Mouse (Mus musculus) embryonic facial prominence, embryonic 11.5 days (tissue): ENCODE data around the gene 2610021A01Rik. TPM values are rescaled to one million over a fixed set of nuclear protein-coding genes. Genes with fewer than 3 reads are reported as not detected.
"Not testable (repeated sequence)": the region's sequence is repeated elsewhere in the genome, so short reads cannot be mapped to it uniquely, and the experiment has no call there.

Experiments
- ATAC-seq: fragments of 200-750 bp; cut with Nextera tagmentation; replicated peaks from 2 replicates; pipeline ENCODE4 v1.8.0; 2017; ENCODE audit warnings: low read depth; ENCODE audit not compliant: insufficient number of reproducible peaks, low FRiP score, low TSS enrichment
- DNase-seq: peaks from one replicate; pipeline ENCODE4 v3.0.0-alpha.2; 2015; ENCODE audit warnings: low spot score
- H3K27ac ChIP-seq: fragments of 300-500 bp; sonication (generic); replicated peaks from 2 replicates; pipeline ENCODE4 v1.5.1; 2014; ENCODE audit warnings: mild to moderate bottlenecking, low read depth, low read length, control low read depth
- H3K27me3 ChIP-seq: fragments of 300-500 bp; sonication (generic); 2 replicates; pipeline ENCODE4 v1.6.1; 2014; ENCODE audit warnings: mild to moderate bottlenecking, low read length, moderate library complexity, mixed read lengths; ENCODE audit not compliant: control insufficient read depth, insufficient read depth
- H3K36me3 ChIP-seq: fragments of 300-500 bp; sonication (generic); replicated peaks from 2 replicates; pipeline ENCODE4 v1.6.1; 2014; ENCODE audit warnings: low read depth, mild to moderate bottlenecking, low read length, moderate library complexity, mixed read lengths; ENCODE audit not compliant: control insufficient read depth, insufficient read depth
- H3K4me1 ChIP-seq: fragments of 300-500 bp; sonication (generic); 2 replicates; pipeline ENCODE4 v1.6.1; 2014; ENCODE audit warnings: low read length, mixed read lengths; ENCODE audit not compliant: control insufficient read depth, insufficient read depth
- H3K4me2 ChIP-seq: fragments of 300-500 bp; sonication (generic); 2 replicates; pipeline ENCODE4 v1.6.1; 2014; ENCODE audit warnings: low read depth, mild to moderate bottlenecking, control low read depth, low read length, moderate library complexity
- H3K4me3 ChIP-seq: fragments of 300-500 bp; sonication (generic); 2 replicates; pipeline ENCODE4 v1.5.1; 2014; ENCODE audit warnings: low read depth, low read length, control low read depth
- H3K9ac ChIP-seq: fragments of 300-500 bp; sonication (generic); replicated peaks from 2 replicates; pipeline ENCODE4 v1.6.1; 2014; ENCODE audit warnings: mild to moderate bottlenecking, control low read depth, low read length
- H3K9me3 ChIP-seq: fragments of 300-500 bp; sonication (generic); replicated peaks from 2 replicates; pipeline ENCODE4 v1.6.1; 2016; ENCODE audit warnings: mild to moderate bottlenecking, low read length, inconsistent platforms, mixed read lengths; ENCODE audit not compliant: control insufficient read depth
- WGBS: fragments of 180-500 bp; shearing (Covaris S2); extraction: QIAGEN DNeasy Blood & Tissue Kit; methylation state at CpG from one replicate; pipeline ENCODE4 v1.1.7; 2014; 5-methylcytosine and 5-hydroxymethylcytosine counted together
- polyA plus RNA-seq: library from polyadenylated mRNA; unstranded; fragments of >200 nt; fragmentation: Nextera tagmentation; extraction: Ambion mirVana; gene quantifications from 2 replicates; pipeline ENCODE4 v1.2.1, GENCODE M21; 2014

The 2610021A01Rik gene
- 17.9 and 18.8 TPM in 2 replicates for polyA plus RNA-seq

DNA sequence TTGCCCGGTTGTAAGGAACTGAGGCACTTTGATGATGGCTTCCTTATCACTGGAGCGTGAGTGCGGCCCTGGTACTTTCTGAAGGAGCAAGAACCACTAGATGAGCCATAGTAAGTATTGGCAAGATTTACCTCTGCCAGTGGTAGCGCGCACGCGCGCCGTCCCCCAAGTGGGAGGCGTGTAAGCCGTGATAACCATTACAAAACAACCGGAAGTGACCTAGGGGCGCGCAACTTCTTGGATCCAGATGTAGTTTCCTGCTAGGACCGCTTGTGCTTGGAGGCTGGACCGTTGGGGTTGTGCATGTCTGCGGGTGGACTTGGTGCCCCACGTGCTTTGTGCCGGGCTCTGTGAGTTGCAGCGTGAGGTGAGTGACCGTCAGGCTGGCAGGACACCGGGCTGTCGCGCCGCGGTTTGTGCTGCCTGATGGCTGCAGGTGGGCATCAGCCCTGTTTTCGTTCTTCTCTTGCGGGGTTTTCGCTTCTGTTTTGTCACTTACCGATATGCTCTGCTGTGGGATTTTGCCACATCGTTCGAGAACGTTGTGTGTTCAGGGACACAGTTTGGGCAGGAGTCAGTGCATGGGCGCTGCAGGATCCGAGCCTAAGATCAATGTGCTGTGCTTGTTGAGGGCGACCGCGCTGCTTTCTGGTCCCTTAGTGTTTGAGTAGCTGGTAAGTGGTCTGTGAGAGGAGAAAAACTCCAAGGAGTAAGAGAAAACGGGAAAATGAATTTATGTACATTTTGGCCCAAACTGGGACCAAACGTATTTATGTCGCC, at the start of gene 2610021A01Rik:
TSS of gene 2610021A01Rik (plus strand) at position 197 of the 780 bp plus-strand sequence.
- Histone ChIP-seq H3K4me1 (no peaks in the 10 kb centered on the region), H3K4me3 (peak within 1 kb of the TSS; percentile 58), H3K9ac (peak within 1 kb of the TSS; percentile 68), H3K4me2 (peak within 1 kb of the TSS; percentile 53), H3K36me3 (no peaks in the 10 kb centered on the region), H3K27me3 (no peaks in the 10 kb centered on the region), H3K27ac (no peak within 1 kb of the TSS), H3K9me3 (no peaks in the 10 kb centered on the region)
- peak; percentile 97 for ATAC-seq
- DNase-seq, result peak; percentile 95
- 1% methylated on average over 41 of the region's 41 CpGs for WGBS

- no peaks in the 10 kb centered on the region for H3K4me1 ChIP-seq
- ATAC-seq, result no peak
- H3K27ac ChIP-seq, result no peak overlapping the region
- H3K36me3 ChIP-seq, result no peaks in the 10 kb centered on the region
- H3K9ac ChIP-seq, result no peak overlapping the region
- 60% methylated on average over 8 of the region's 8 CpGs for WGBS
- H3K9me3 ChIP-seq, result 0 out of 2 replicates have a peak, but pooled peaks cover 3% of the 10 kb centered on the region
- no peak for DNase-seq
- no peaks in the 10 kb centered on the region for H3K27me3 ChIP-seq
- H3K4me2 ChIP-seq, result no peak overlapping the region
- no peak overlapping the region for H3K4me3 ChIP-seq
Observed at GRCm38 (mm10) chr7:41560681-41561080, 38.3 kb upstream of the 2610021A01Rik start.

GRCm38 (mm10) chr7:41573562-41573961, 25.5 kb upstream of the 2610021A01Rik start, which contains the start of gene Gm6871:
TSS of gene Gm6871 (minus strand) at chr7:41573662.
- not testable (repeated sequence) for H3K4me1 ChIP-seq, ATAC-seq, H3K4me3 ChIP-seq, DNase-seq, H3K9ac ChIP-seq, H3K27ac ChIP-seq, H3K9me3 ChIP-seq, H3K27me3 ChIP-seq, H3K36me3 ChIP-seq, H3K4me2 ChIP-seq
- WGBS, result 82% methylated on average over 5 of the region's 6 CpGs

DNA sequence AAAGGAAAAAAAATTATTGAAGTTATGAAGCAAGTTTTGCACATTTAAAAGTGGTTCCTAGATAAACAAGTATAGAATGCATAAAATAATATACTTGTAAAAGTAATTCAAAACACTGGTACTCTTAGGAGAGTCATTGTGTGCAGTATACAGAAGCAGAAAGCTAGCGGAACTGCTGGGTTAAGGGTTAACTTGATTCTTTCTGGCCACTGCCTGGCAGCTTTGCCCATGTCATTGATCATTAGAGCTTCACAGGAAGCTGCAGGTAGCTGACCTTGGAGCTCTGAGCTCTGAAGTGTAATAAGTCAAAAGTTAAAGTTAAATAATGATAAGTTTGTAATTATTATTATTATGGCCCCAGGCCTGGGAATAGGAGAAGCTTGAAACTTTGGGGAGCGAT, 21.1 kb upstream of the 2610021A01Rik start:
- DNase-seq (no peak), ATAC-seq (no peak)
- Histone ChIP-seq H3K4me3 (no peak overlapping the region), H3K9ac (no peak overlapping the region), H3K4me2 (no peak overlapping the region), H3K27ac (no peak overlapping the region), H3K27me3 (no peaks in the 10 kb centered on the region), H3K36me3 (no peaks in the 10 kb centered on the region), H3K9me3 (no peaks in the 10 kb centered on the region), H3K4me1 (no peaks in the 10 kb centered on the region)
- WGBS, result 93% methylated on average over 2 of the region's 2 CpGs

GRCm38 (mm10) chr7:41582028-41582427, 17.0 kb upstream of the 2610021A01Rik start:
- H3K27me3 ChIP-seq, result no peaks in the 10 kb centered on the region
- DNase-seq (no peak), ATAC-seq (no peak)
- H3K4me1 ChIP-seq, result no peaks in the 10 kb centered on the region
- H3K36me3 ChIP-seq, result no peaks in the 10 kb centered on the region
- H3K9ac ChIP-seq, result no peak overlapping the region
- H3K4me3 ChIP-seq, result no peak overlapping the region
- no peak overlapping the region for H3K4me2 ChIP-seq
- no peaks in the 10 kb centered on the region for H3K9me3 ChIP-seq
- no peak overlapping the region for H3K27ac ChIP-seq

GRCm38 (mm10) chr7:41587831-41588230, 11.2 kb upstream of the 2610021A01Rik start:
- not testable (repeated sequence) for ATAC-seq, H3K9ac ChIP-seq, H3K27me3 ChIP-seq, DNase-seq, H3K36me3 ChIP-seq, H3K4me3 ChIP-seq, H3K9me3 ChIP-seq, H3K27ac ChIP-seq, H3K4me2 ChIP-seq, H3K4me1 ChIP-seq

DNA sequence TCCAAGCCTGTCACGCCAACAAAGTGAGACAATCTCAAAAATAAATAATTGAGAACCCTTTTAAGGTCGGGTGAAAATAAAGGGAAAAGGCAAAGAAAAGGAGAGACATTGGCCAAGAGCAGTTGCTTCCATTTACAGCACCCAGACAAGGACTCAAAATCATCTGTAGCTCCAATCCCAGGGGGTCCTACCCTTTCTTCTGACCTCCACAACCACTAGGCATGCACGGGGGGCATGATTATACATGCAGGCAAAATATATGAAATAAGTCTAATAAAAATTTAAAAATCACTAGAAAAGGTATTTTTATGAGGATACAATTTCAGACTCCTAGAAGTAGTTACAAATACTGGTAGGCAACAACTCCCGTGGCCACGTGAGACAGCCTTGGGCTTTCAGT, 415 bp upstream of the 2610021A01Rik start:
- H3K4me1 ChIP-seq, result no peaks in the 10 kb centered on the region
- H3K4me2 ChIP-seq, result peak overlapping the region; percentile 42
- 51% methylated on average over 5 of the region's 5 CpGs for WGBS
- ATAC-seq (peak; percentile 3; the same call in 1 of the 2 replicates), DNase-seq (no peak)
- no peaks in the 10 kb centered on the region for H3K27me3 ChIP-seq
- H3K36me3 ChIP-seq, result no peaks in the 10 kb centered on the region
- H3K27ac ChIP-seq, result no peak overlapping the region
- H3K4me3 ChIP-seq, result peak overlapping the region; percentile 58
- H3K9me3 ChIP-seq, result no peaks in the 10 kb centered on the region
- H3K9ac ChIP-seq, result peak overlapping the region; percentile 57

DNA sequence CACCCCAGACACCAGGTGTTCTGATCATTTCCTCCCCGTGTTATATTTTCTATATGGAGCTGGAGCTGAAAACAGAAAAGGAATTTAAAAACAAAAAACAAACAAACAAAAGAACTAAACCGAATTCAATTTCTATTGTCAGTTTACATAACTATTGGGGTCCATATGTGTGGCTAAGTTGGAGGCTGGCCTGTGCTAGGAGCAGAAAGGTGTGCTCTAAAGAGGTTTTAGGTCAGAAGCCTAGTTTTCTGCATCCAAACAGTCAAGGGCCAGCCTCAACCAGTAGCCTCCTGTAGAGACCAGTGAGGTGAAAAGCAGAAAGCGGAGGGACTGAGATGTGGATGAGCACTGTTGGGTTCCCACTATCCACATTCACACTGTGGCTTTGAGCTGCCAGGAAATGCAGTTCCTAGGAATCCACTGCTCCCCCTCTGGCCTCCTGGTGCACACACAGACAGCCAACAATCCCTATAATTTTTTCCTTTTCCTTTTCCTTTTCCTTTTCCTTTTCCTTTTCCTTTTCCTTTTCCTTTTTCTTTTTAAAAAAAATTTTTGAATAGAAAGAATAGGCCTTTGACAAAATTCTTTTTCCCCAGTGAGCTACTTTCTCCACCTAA, 1.0 kb downstream of the 2610021A01Rik start:
- H3K36me3 ChIP-seq, result no peaks in the 10 kb centered on the region
- 19% methylated on average over 3 of the region's 3 CpGs for WGBS
- ATAC-seq, result no peak

More for the DNA sequence above, 1.0 kb downstream of the 2610021A01Rik start:
- Histone ChIP-seq H3K4me3 (peak overlapping the region; percentile 58), H3K27ac (no peak overlapping the region), H3K4me2 (peak overlapping the region; percentile 53), H3K9me3 (no peaks in the 10 kb centered on the region), H3K27me3 (no peaks in the 10 kb centered on the region), H3K4me1 (no peaks in the 10 kb centered on the region), H3K9ac (peak overlapping the region; percentile 68)
- DNase-seq, result peak; percentile 40
